Mouse (Mus musculus) retina, postnatal 7 days (tissue): ENCODE results near the gene Golga2.
"Not testable (repeated sequence)": the region's sequence is repeated elsewhere in the genome, so short reads cannot be mapped to it uniquely, and the experiment has no call there.

Experiments used
- DNase-seq: peaks from one replicate; pipeline ENCODE4 v3.0.0-alpha.2; 2012; ENCODE audit warnings: low read depth, low spot score

The Golga2 gene

GRCm38 (mm10) chr2:32288371-32288931, 1.3 kb downstream of the Golga2 start:
- no peak for DNase-seq

- no peak for DNase-seq
Measured at GRCm38 (mm10) chr2:32289578-32289977, 2.4 kb downstream of the Golga2 start.

- DNase-seq, result no peak
Measured at GRCm38 (mm10) chr2:32294348-32294747, 7.2 kb downstream of the Golga2 start.

- no peak for DNase-seq
Measured at GRCm38 (mm10) chr2:32295285-32295684, 8.1 kb downstream of the Golga2 start.

GRCm38 (mm10) chr2:32295842-32296241, 8.7 kb downstream of the Golga2 start:
- DNase-seq, result not testable (repeated sequence)

GRCm38 (mm10) chr2:32299469-32299868, 12.3 kb downstream of the Golga2 start:
- DNase-seq, result no peak

GRCm38 (mm10) chr2:32302952-32303351, 15.8 kb downstream of the Golga2 start:
- DNase-seq, result no peak

- peak; percentile 46 for DNase-seq
Measured at GRCm38 (mm10) chr2:32304145-32304832, 17.1 kb downstream of the Golga2 start.

- no peak for DNase-seq
Measured at GRCm38 (mm10) chr2:32305668-32306067, 18.5 kb downstream of the Golga2 start.

- no peak for DNase-seq
Measured at GRCm38 (mm10) chr2:32306176-32306575, 19.0 kb downstream of the Golga2 start.

GRCm38 (mm10) chr2:32307247-32307798, 20.1 kb downstream of the Golga2 start:
- DNase-seq, result no peak

- DNase-seq, result peak; percentile 41
Measured at GRCm38 (mm10) chr2:32307941-32308760, 21.0 kb downstream of the Golga2 start.

GRCm38 (mm10) chr2:32308870-32309568, 21.8 kb downstream of the Golga2 start:
- DNase-seq, result no peak

- DNase-seq, result no peak
Measured at GRCm38 (mm10) chr2:32310096-32310845, 23.1 kb downstream of the Golga2 start.

GRCm38 (mm10) chr2:32311443-32312317, 24.5 kb downstream of the Golga2 start:
- no peak for DNase-seq

- DNase-seq, result peak; percentile 85
Measured at GRCm38 (mm10) chr2:32312318-32312964, 25.3 kb downstream of the Golga2 start.

GRCm38 (mm10) chr2:32314831-32315230, 27.6 kb downstream of the Golga2 start:
- DNase-seq, result no peak

- no peak for DNase-seq
Measured at GRCm38 (mm10) chr2:32315751-32316150, 28.6 kb downstream of the Golga2 start.

GRCm38 (mm10) chr2:32316887-32317656, 29.9 kb downstream of the Golga2 start:
- DNase-seq, result no peak
